Mouse (Mus musculus) adrenal gland, postnatal 10 days (tissue): ENCODE data around the gene Ropn1. TPM values are rescaled to one million over a fixed set of nuclear protein-coding genes. Genes with fewer than 3 reads are reported as not detected.

ENCODE experiments used
- DNase-seq: peaks from one replicate; pipeline ENCODE4 v3.0.0; 2021; ENCODE audit warnings: mixed read lengths
- long read RNA-seq, 2 experiments: library from polyadenylated mRNA; stranded (forward); transcript quantifications; one replicate each; pipeline ENCODE4 v2.0.0; 2021
- total RNA-seq, 2 experiments: library from RNA; stranded (reverse); gene quantifications; 2 replicates each; pipeline ENCODE4 v1.2.3; 2021

Ropn1 gene
- not detected for total RNA-seq
- long read RNA-seq, experiment 1, partial matches to known transcripts: 0 of 1 reads
- long read RNA-seq, experiment 1, other reads (novel, unspliced or antisense): 1 of 1 reads
- long read RNA-seq, experiment 2, partial matches to known transcripts: 0 of 1 reads
- long read RNA-seq, experiment 2, other reads (novel, unspliced or antisense): 1 of 1 reads

- DNase-seq: no peak
These were observed at the start of gene Ropn1 for GRCm38 (mm10) chr16:34649621-34650020. Gene Ropn1, plus strand, starts transcription at chr16:34649921.

GRCm38 (mm10) chr16:34601954-34602353 lies 47.8 kb upstream of the Ropn1 start:
- DNase-seq: no peak

GRCm38 (mm10) chr16:34603076-34603475 lies 46.6 kb upstream of the Ropn1 start:
- no peak for DNase-seq

GRCm38 (mm10) chr16:34603854-34604253 lies 45.9 kb upstream of the Ropn1 start:
- DNase-seq: no peak

- peak; percentile 45 for DNase-seq
These were observed 44.0 kb upstream of the Ropn1 start for GRCm38 (mm10) chr16:34605679-34606078.

GRCm38 (mm10) chr16:34610137-34610536 lies 39.6 kb upstream of the Ropn1 start:
- DNase-seq: no peak

- no peak for DNase-seq
These were observed 35.7 kb upstream of the Ropn1 start for GRCm38 (mm10) chr16:34614021-34614420.

GRCm38 (mm10) chr16:34627591-34627990 lies 22.1 kb upstream of the Ropn1 start:
- no peak for DNase-seq

GRCm38 (mm10) chr16:34628397-34628796 lies 21.3 kb upstream of the Ropn1 start:
- no peak for DNase-seq

GRCm38 (mm10) chr16:34635557-34635956 lies 14.2 kb upstream of the Ropn1 start:
- no peak for DNase-seq

GRCm38 (mm10) chr16:34643511-34644259 lies 6.0 kb upstream of the Ropn1 start:
- peak; percentile 41 for DNase-seq

- DNase-seq: no peak
These were observed 3.3 kb downstream of the Ropn1 start for GRCm38 (mm10) chr16:34653023-34653422.

GRCm38 (mm10) chr16:34657566-34657965 lies 7.8 kb downstream of the Ropn1 start:
- peak; percentile 33 for DNase-seq

GRCm38 (mm10) chr16:34657983-34658382 lies 8.3 kb downstream of the Ropn1 start:
- DNase-seq: no peak

- DNase-seq: peak; percentile 12
These were observed 8.7 kb downstream of the Ropn1 start for GRCm38 (mm10) chr16:34658388-34658787.

GRCm38 (mm10) chr16:34664553-34664952 lies 14.8 kb downstream of the Ropn1 start:
- no peak for DNase-seq

GRCm38 (mm10) chr16:34667031-34667726 lies 17.5 kb downstream of the Ropn1 start:
- peak; percentile 82 for DNase-seq

- no peak for DNase-seq
These were observed 18.6 kb downstream of the Ropn1 start for GRCm38 (mm10) chr16:34668341-34668740.

GRCm38 (mm10) chr16:34671966-34672365 lies 22.2 kb downstream of the Ropn1 start:
- DNase-seq: no peak

- DNase-seq: no peak
These were observed 23.1 kb downstream of the Ropn1 start for GRCm38 (mm10) chr16:34672822-34673221.

- DNase-seq: no peak
These were observed 24.6 kb downstream of the Ropn1 start for GRCm38 (mm10) chr16:34674365-34674764.

GRCm38 (mm10) chr16:34681823-34682222 lies 32.1 kb downstream of the Ropn1 start:
- no peak for DNase-seq

- DNase-seq: no peak
These were observed 40.2 kb downstream of the Ropn1 start for GRCm38 (mm10) chr16:34689879-34690278.
